Mouse (Mus musculus): ENCODE measurements around the gene Fbxo33.

DNA sequence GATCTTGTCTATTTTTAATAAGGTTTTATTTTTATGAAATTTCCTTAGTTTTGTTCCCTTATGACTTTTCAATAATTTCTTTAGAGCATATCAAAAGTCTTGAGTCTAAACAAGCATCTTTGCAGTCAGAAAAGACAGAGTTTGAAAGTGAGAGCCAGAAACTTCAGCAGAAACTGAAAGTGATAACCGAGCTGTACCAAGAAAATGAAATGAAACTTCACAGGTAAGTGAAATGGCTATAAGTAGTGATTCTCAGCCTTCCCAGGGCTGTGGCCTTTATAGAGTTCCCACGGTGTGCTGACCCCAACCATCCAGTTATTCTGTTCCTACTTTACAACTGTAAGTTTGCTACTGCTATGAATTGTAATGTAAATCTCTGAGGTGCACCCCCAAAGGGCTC, 56.7 kb downstream of the Fbxo33 start:
- TF ChIP-seq CTCF (IDR thresholded peaks at IDR 0.05; ENCODE audit: low read depth, low read length) (no peak), POLR2A (IDR thresholded peaks at IDR 0.05; ENCODE audit: insufficient read depth, low read length) (no peak)

Measured in ES-Bruce4 (cell line).